Comparison of ENCODE assay signal across 16 mouse cellular contexts in genomic region chr11:34385001-34385688, GRCm38 (mm10).
DNase-seq lines count a peak whose midpoint lies in the region; ATAC-seq lines count a peak whose summit lies in the region.
"Had no signal": no experiment of that assay in that cellular context is flagged by ENCODE, and none has a peak within 500 bp of the region (broad histone marks: within the 10 kb centered on the region; RNA-seq: fewer than 3 reads in every experiment).

No protein-coding gene starts in this region.

- H3K9me3 ChIP-seq in forebrain, embryonic 12.5 days, result no peaks in the 10 kb centered on the region
- no peaks in the 10 kb centered on the region for H3K9me3 ChIP-seq in forebrain, embryonic 10.5 days
- no peaks in the 10 kb centered on the region for H3K9me3 ChIP-seq in midbrain, embryonic 13.5 days
- H3K9me3 ChIP-seq in midbrain, embryonic 10.5 days (replicated peaks), result no peaks in the 10 kb centered on the region
- no peaks in the 10 kb centered on the region for H3K9me3 ChIP-seq in hindbrain, embryonic 16.5 days (ENCODE audit: control insufficient read depth, low read length)
- H3K9me3 ChIP-seq in neural tube, embryonic 14.5 days (ENCODE audit: control insufficient read depth, low read length), result no peaks in the 10 kb centered on the region
- no peaks in the 10 kb centered on the region for H3K9me3 ChIP-seq in limb, embryonic 10.5 days (replicated peaks)

- no peak overlapping the region for H3K9ac ChIP-seq in forebrain, embryonic 12.5 days
- H3K9ac ChIP-seq in midbrain, embryonic 13.5 days (replicated peaks), result no peak overlapping the region
- H3K9ac ChIP-seq in hindbrain, embryonic 16.5 days (ENCODE audit: low read depth, low read length), result no peak overlapping the region
- H3K9ac ChIP-seq in neural tube, embryonic 14.5 days (replicated peaks; ENCODE audit: low read depth, low read length), result no peak overlapping the region
- H3K9ac ChIP-seq: liver, embryonic 14.5 days had no signal

- no peak overlapping the region for H3K4me3 ChIP-seq in forebrain, embryonic 12.5 days (replicated peaks)
- H3K4me3 ChIP-seq in forebrain, embryonic 10.5 days, result no peak overlapping the region
- no peak overlapping the region for H3K4me3 ChIP-seq in midbrain, embryonic 13.5 days (replicated peaks)
- H3K4me3 ChIP-seq in midbrain, embryonic 10.5 days, result no peak overlapping the region
- no peak overlapping the region for H3K4me3 ChIP-seq in hindbrain, embryonic 16.5 days (ENCODE audit: low read length)
- H3K4me3 ChIP-seq in neural tube, embryonic 14.5 days (ENCODE audit: low read depth, low read length), result no peak overlapping the region
- no peak overlapping the region for H3K4me3 ChIP-seq in limb, embryonic 10.5 days

- no peak overlapping the region for H3K27ac ChIP-seq in forebrain, embryonic 12.5 days
- no peak overlapping the region for H3K27ac ChIP-seq in forebrain, embryonic 10.5 days
- H3K27ac ChIP-seq in midbrain, embryonic 13.5 days, result no peak overlapping the region
- H3K27ac ChIP-seq in midbrain, embryonic 10.5 days (replicated peaks), result no peak overlapping the region
- H3K27ac ChIP-seq in hindbrain, embryonic 16.5 days (ENCODE audit: low read depth, low read length), result no peak overlapping the region
- H3K27ac ChIP-seq in neural tube, embryonic 14.5 days (ENCODE audit: low read depth, low read length), result no peak overlapping the region
- no peak overlapping the region for H3K27ac ChIP-seq in limb, embryonic 10.5 days
- H3K27ac ChIP-seq: liver, embryonic 14.5 days; macrophage had no signal

- peak; percentile 75 for ATAC-seq in forebrain, embryonic 12.5 days (ENCODE audit: low FRiP score)
- peak; percentile 93 for ATAC-seq in midbrain, embryonic 13.5 days
- ATAC-seq in hindbrain, embryonic 16.5 days, result peak; percentile 81
- peak; percentile 90 for ATAC-seq in neural tube, embryonic 14.5 days (ENCODE audit: low read depth)
- ATAC-seq: intestine, embryonic 16.5 days had no signal

- no peaks in the 10 kb centered on the region for H3K27me3 ChIP-seq in forebrain, embryonic 12.5 days
- H3K27me3 ChIP-seq in forebrain, embryonic 10.5 days (ENCODE audit: poor library complexity, severe bottlenecking), result no peaks in the 10 kb centered on the region
- no peaks in the 10 kb centered on the region for H3K27me3 ChIP-seq in midbrain, embryonic 13.5 days
- H3K27me3 ChIP-seq in midbrain, embryonic 10.5 days (ENCODE audit: low read depth, poor library complexity, severe bottlenecking), result no peaks in the 10 kb centered on the region
- no peaks in the 10 kb centered on the region for H3K27me3 ChIP-seq in hindbrain, embryonic 16.5 days (replicated peaks; ENCODE audit: control insufficient read depth, insufficient read depth, low read length)
- H3K27me3 ChIP-seq in neural tube, embryonic 14.5 days (ENCODE audit: control insufficient read depth, insufficient read depth, low read length), result no peaks in the 10 kb centered on the region
- H3K27me3 ChIP-seq in limb, embryonic 10.5 days (ENCODE audit: low read depth, poor library complexity, severe bottlenecking), result no peaks in the 10 kb centered on the region

- no peak overlapping the region for H3K4me2 ChIP-seq in forebrain, embryonic 12.5 days
- H3K4me2 ChIP-seq in midbrain, embryonic 13.5 days (replicated peaks), result no peak overlapping the region
- no peak overlapping the region for H3K4me2 ChIP-seq in hindbrain, embryonic 16.5 days (ENCODE audit: low read length)
- H3K4me2 ChIP-seq in neural tube, embryonic 14.5 days (ENCODE audit: low read depth, low read length), result no peak overlapping the region

- H3K4me1 ChIP-seq in forebrain, embryonic 12.5 days, result no peaks in the 10 kb centered on the region
- H3K4me1 ChIP-seq in forebrain, embryonic 10.5 days, result no peaks in the 10 kb centered on the region
- H3K4me1 ChIP-seq in midbrain, embryonic 13.5 days (replicated peaks), result peaks cover 8% of the 10 kb centered on the region
- H3K4me1 ChIP-seq in midbrain, embryonic 10.5 days, result no peaks in the 10 kb centered on the region
- no peaks in the 10 kb centered on the region for H3K4me1 ChIP-seq in hindbrain, embryonic 16.5 days (ENCODE audit: control insufficient read depth, insufficient read depth, low read depth, low read length)
- 0 out of 2 replicates have a peak, but pooled peaks cover 5% of the 10 kb centered on the region for H3K4me1 ChIP-seq in neural tube, embryonic 14.5 days (ENCODE audit: control insufficient read depth, insufficient read depth, low read length)
- H3K4me1 ChIP-seq in limb, embryonic 10.5 days, result peaks cover 6% of the 10 kb centered on the region; the same call in 1 of the 2 replicates

- no peak for DNase-seq in forebrain, embryonic 10.5 days (ENCODE audit: extremely low spot score, low spot score)
- no peak for DNase-seq in midbrain, embryonic 10.5 days (ENCODE audit: low spot score)
- DNase-seq in lung, postnatal 10 days, result no peak
- DNase-seq in limb, embryonic 10.5 days (ENCODE audit: low spot score), result no peak
- DNase-seq: adrenal gland, postnatal 25 days; heart, adult 18-20 months; right cerebral cortex, postnatal 25 days; thymus, adult 18-20 months had no signal

- H3K36me3 ChIP-seq in forebrain, embryonic 12.5 days (replicated peaks), result no peaks in the 10 kb centered on the region
- no peaks in the 10 kb centered on the region for H3K36me3 ChIP-seq in forebrain, embryonic 10.5 days (replicated peaks)
- no peaks in the 10 kb centered on the region for H3K36me3 ChIP-seq in midbrain, embryonic 13.5 days
- no peaks in the 10 kb centered on the region for H3K36me3 ChIP-seq in midbrain, embryonic 10.5 days
- no peaks in the 10 kb centered on the region for H3K36me3 ChIP-seq in hindbrain, embryonic 16.5 days (ENCODE audit: control insufficient read depth, insufficient read depth, low read length)
- H3K36me3 ChIP-seq in neural tube, embryonic 14.5 days (ENCODE audit: control insufficient read depth, insufficient read depth, low read length), result no peaks in the 10 kb centered on the region
- H3K36me3 ChIP-seq in limb, embryonic 10.5 days, result no peaks in the 10 kb centered on the region
- H3K36me3 ChIP-seq: G1E had no signal

- 39% methylated on average over 1 of the region's 1 CpGs for WGBS in forebrain, embryonic 12.5 days
- WGBS in forebrain, embryonic 10.5 days, result 91% methylated on average over 1 of the region's 1 CpGs
- WGBS in midbrain, embryonic 13.5 days, result 47% methylated on average over 1 of the region's 1 CpGs
- 91% methylated on average over 1 of the region's 1 CpGs for WGBS in midbrain, embryonic 10.5 days
- WGBS in hindbrain, embryonic 16.5 days, result 19% methylated on average over 1 of the region's 1 CpGs
- 23% methylated on average over 1 of the region's 1 CpGs for WGBS in neural tube, embryonic 14.5 days
- WGBS in limb, embryonic 10.5 days, result 80% methylated on average over 1 of the region's 1 CpGs
